In the genomic region with DNA sequence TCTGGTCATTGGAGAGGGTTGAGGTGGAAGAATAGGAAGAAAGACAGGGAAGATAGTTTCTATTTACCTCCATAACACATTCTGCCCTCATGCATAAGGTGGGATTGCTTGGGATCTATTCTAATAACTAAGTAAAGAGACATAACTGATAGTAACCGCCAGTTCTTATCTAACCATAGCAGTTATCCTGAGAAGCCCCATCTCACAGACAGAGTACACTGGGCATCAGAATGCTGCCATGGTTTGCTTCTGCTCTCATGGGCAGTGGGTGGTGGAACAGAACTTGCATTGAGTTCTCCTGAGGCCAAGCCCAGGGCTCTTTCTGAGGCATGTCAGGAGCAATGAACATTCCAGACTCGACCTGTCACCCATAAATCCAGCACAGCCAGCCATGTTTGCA, we compare ENCODE assay signal across 16 mouse cellular contexts.
"Had no signal": no experiment of that assay in that cellular context is flagged by ENCODE, and none has a peak within 500 bp of the region (broad histone marks: within the 10 kb centered on the region; RNA-seq: fewer than 3 reads in every experiment).

No protein-coding gene starts in this region.

- H3K9me3 ChIP-seq: limb, embryonic 12.5 days; midbrain, embryonic 10.5 days; neural tube, embryonic 15.5 days had no signal

- H3K27me3 ChIP-seq: limb, embryonic 12.5 days; neural tube, embryonic 15.5 days had no signal

- H3K4me1 ChIP-seq: limb, embryonic 12.5 days; midbrain, embryonic 10.5 days; neural tube, embryonic 15.5 days had no signal

- H3K36me3 ChIP-seq: limb, embryonic 12.5 days; midbrain, embryonic 10.5 days; neural tube, embryonic 15.5 days had no signal

- H3K4me2 ChIP-seq: limb, embryonic 12.5 days; neural tube, embryonic 15.5 days had no signal

- ATAC-seq: intestine, postnatal 0 days had no signal

- DNase-seq: kidney, adult 9 months; kidney, postnatal 36 days; lung, adult 2 months; lung, postnatal 14 days; midbrain, embryonic 14.5 days; right cerebral cortex, adult 18-20 months; right cerebral cortex, postnatal 25 days; thymus, postnatal 36 days had no signal

- H3K9ac ChIP-seq: limb, embryonic 12.5 days; neural tube, embryonic 15.5 days had no signal

- H3K4me3 ChIP-seq: left cerebral cortex, adult 2 months; limb, embryonic 12.5 days; midbrain, embryonic 10.5 days; myocyte; neural tube, embryonic 15.5 days had no signal

- H3K27ac ChIP-seq: kidney, postnatal 0 days; left cerebral cortex, adult 2 months; limb, embryonic 12.5 days; macrophage; midbrain, embryonic 10.5 days; neural tube, embryonic 15.5 days had no signal
